Mouse (Mus musculus) intestine, embryonic 16.5 days (tissue): Measurements from ENCODE around the gene Dnajc13. TPM values are rescaled to one million over a fixed set of nuclear protein-coding genes. Genes with fewer than 3 reads are reported as not detected.

Experiments
- ATAC-seq: fragments of 200-750 bp; cut with Nextera tagmentation; 2 replicates; pipeline ENCODE4 v1.8.0; 2017; ENCODE audit warnings: moderate TSS enrichment, moderate library complexity
- H3K27ac ChIP-seq: fragments of 300-500 bp; sonication (generic); 2 replicates; pipeline ENCODE4 v1.5.1; 2014; ENCODE audit warnings: mild to moderate bottlenecking, low read length
- H3K27me3 ChIP-seq: fragments of 300-500 bp; sonication (generic); replicated peaks from 2 replicates; pipeline ENCODE4 v1.6.1; 2014; ENCODE audit warnings: low read length, control low read depth, mixed read lengths; ENCODE audit not compliant: control insufficient read depth, insufficient read depth
- H3K36me3 ChIP-seq: fragments of 300-500 bp; sonication (generic); 2 replicates; pipeline ENCODE4 v1.6.1; 2014; ENCODE audit warnings: low read length, control low read depth; ENCODE audit not compliant: control insufficient read depth, insufficient read depth
- H3K4me1 ChIP-seq: fragments of 300-500 bp; sonication (generic); 2 replicates; pipeline ENCODE4 v1.6.1; 2014; ENCODE audit warnings: low read length, control low read depth, mixed read lengths; ENCODE audit not compliant: control insufficient read depth, insufficient read depth
- H3K4me2 ChIP-seq: fragments of 300-500 bp; sonication (generic); 2 replicates; pipeline ENCODE4 v1.6.1; 2014; ENCODE audit warnings: low read depth, low read length, control low read depth
- H3K4me3 ChIP-seq: fragments of 300-500 bp; sonication (generic); 2 replicates; pipeline ENCODE4 v1.5.1; 2014; ENCODE audit warnings: mild to moderate bottlenecking, low read length
- H3K9ac ChIP-seq: fragments of 300-500 bp; sonication (generic); 2 replicates; pipeline ENCODE4 v1.6.1; 2014; ENCODE audit warnings: low read depth, low read length
- H3K9me3 ChIP-seq: fragments of 300-500 bp; sonication (generic); 2 replicates; pipeline ENCODE4 v1.6.1; 2016; ENCODE audit warnings: low read length, control low read depth; ENCODE audit not compliant: control insufficient read depth
- WGBS: fragments of 180-500 bp; shearing (Covaris S2); extraction: QIAGEN DNeasy Blood & Tissue Kit; methylation state at CpG from one replicate; pipeline ENCODE4 v1.1.7; 2014; 5-methylcytosine and 5-hydroxymethylcytosine counted together
- polyA plus RNA-seq: library from polyadenylated mRNA; unstranded; fragments of >200 nt; fragmentation: Nextera tagmentation; extraction: Ambion mirVana; gene quantifications from 2 replicates; pipeline ENCODE4 v1.2.1, GENCODE M21; 2015

Dnajc13 gene
- polyA plus RNA-seq, 1 experiment from 2014 or later = 21.5 TPM

GRCm38 (mm10) chr9:104193900-104194299 lies 68.8 kb downstream of the Dnajc13 start:
- H3K4me2 ChIP-seq = no peak overlapping the region
- no peaks in the 10 kb centered on the region for H3K27me3 ChIP-seq
- no peaks in the 10 kb centered on the region for H3K9me3 ChIP-seq
- H3K9ac ChIP-seq = no peak overlapping the region
- no peak overlapping the region for H3K27ac ChIP-seq
- peaks cover under 1% of the 10 kb centered on the region; the same call in 1 of the 2 replicates for H3K36me3 ChIP-seq
- 89% methylated on average over 2 of the region's 2 CpGs for WGBS
- no peak for ATAC-seq
- no peak overlapping the region for H3K4me3 ChIP-seq
- no peaks in the 10 kb centered on the region for H3K4me1 ChIP-seq

DNA sequence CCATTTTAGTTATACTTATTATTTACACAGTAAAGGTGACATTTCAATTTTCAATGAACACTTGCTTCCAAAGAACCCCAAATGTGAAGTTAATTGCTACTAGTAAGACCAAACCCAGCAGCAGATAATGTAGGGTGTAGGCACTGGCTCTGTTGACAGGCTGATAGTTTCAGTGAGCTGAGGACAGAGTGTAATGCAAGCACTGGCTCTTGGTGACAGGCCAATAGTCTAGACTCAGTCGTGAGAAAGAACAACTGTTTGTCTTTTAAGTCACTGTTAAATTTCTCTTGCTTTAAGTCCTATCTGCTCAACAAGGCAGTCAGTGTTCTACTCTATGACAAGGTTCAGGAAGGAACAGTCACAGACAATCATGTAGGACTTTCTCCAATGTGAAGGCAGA lies 69.4 kb downstream of the Dnajc13 start:
- ATAC-seq = no peak
- 85% methylated on average over 1 of the region's 1 CpGs for WGBS
- H3K4me1 ChIP-seq = no peaks in the 10 kb centered on the region
- no peaks in the 10 kb centered on the region for H3K27me3 ChIP-seq
- no peaks in the 10 kb centered on the region for H3K36me3 ChIP-seq
- no peak overlapping the region for H3K4me3 ChIP-seq
- H3K27ac ChIP-seq = no peak overlapping the region
- no peak overlapping the region for H3K9ac ChIP-seq
- H3K9me3 ChIP-seq = no peaks in the 10 kb centered on the region
- no peak overlapping the region for H3K4me2 ChIP-seq

GRCm38 (mm10) chr9:104192513-104192912 lies 70.2 kb downstream of the Dnajc13 start:
- Histone ChIP-seq H3K27ac (no peak overlapping the region), H3K4me2 (no peak overlapping the region), H3K27me3 (no peaks in the 10 kb centered on the region), H3K9ac (no peak overlapping the region), H3K9me3 (no peaks in the 10 kb centered on the region), H3K4me3 (no peak overlapping the region), H3K36me3 (no peaks in the 10 kb centered on the region), H3K4me1 (no peaks in the 10 kb centered on the region)
- WGBS = 85% methylated on average over 6 of the region's 6 CpGs
- ATAC-seq = no peak

GRCm38 (mm10) chr9:104189657-104190056 lies 73.1 kb downstream of the Dnajc13 start:
- H3K27me3 ChIP-seq = no peaks in the 10 kb centered on the region
- H3K27ac ChIP-seq = no peak overlapping the region
- H3K4me3 ChIP-seq = no peak overlapping the region
- no peak overlapping the region for H3K9ac ChIP-seq
- no peaks in the 10 kb centered on the region for H3K4me1 ChIP-seq
- no peaks in the 10 kb centered on the region for H3K9me3 ChIP-seq
- ATAC-seq = no peak
- no peak overlapping the region for H3K4me2 ChIP-seq
- H3K36me3 ChIP-seq = peaks cover 3% of the 10 kb centered on the region
- 97% methylated on average over 5 of the region's 5 CpGs for WGBS

GRCm38 (mm10) chr9:104188704-104189103 lies 74.0 kb downstream of the Dnajc13 start:
- H3K9ac ChIP-seq = no peak overlapping the region
- no peaks in the 10 kb centered on the region for H3K4me1 ChIP-seq
- peaks cover 3% of the 10 kb centered on the region for H3K36me3 ChIP-seq
- H3K27me3 ChIP-seq = no peaks in the 10 kb centered on the region
- no peak for ATAC-seq
- no peak overlapping the region for H3K4me2 ChIP-seq
- WGBS = 91% methylated on average over 1 of the region's 1 CpGs
- H3K27ac ChIP-seq = no peak overlapping the region
- H3K4me3 ChIP-seq = no peak overlapping the region
- no peaks in the 10 kb centered on the region for H3K9me3 ChIP-seq

GRCm38 (mm10) chr9:104187028-104187427 lies 75.7 kb downstream of the Dnajc13 start:
- Histone ChIP-seq H3K36me3 (peaks cover 3% of the 10 kb centered on the region), H3K9me3 (no peaks in the 10 kb centered on the region), H3K4me1 (no peaks in the 10 kb centered on the region), H3K27ac (no peak overlapping the region), H3K9ac (no peak overlapping the region), H3K27me3 (no peaks in the 10 kb centered on the region), H3K4me2 (no peak overlapping the region), H3K4me3 (no peak overlapping the region)
- 92% methylated on average over 5 of the region's 5 CpGs for WGBS
- ATAC-seq = no peak

DNA sequence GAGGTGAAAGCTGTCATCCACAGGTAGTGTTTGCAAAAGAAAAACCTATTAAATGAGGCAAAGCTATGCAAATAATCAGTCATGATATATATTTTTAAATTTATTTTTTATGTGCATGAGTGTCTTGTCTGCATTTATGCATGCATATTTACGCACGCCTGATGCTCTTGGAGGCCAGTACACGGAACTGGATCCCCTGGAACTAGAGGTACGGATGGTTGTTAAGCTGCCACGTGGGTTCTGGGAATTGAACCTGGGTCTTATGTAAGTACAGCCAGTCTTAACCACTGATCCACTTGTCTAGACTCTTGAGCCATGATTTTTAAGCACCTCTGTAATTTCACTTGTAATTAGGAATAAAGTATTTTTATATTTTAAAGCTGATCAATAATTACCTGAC lies 79.5 kb downstream of the Dnajc13 start:
- Histone ChIP-seq H3K4me3 (no peak overlapping the region), H3K4me1 (no peaks in the 10 kb centered on the region), H3K27me3 (no peaks in the 10 kb centered on the region), H3K9me3 (no peaks in the 10 kb centered on the region), H3K36me3 (peaks cover 21% of the 10 kb centered on the region), H3K27ac (no peak overlapping the region), H3K4me2 (no peak overlapping the region), H3K9ac (no peak overlapping the region)
- no peak for ATAC-seq
- 91% methylated on average over 5 of the region's 5 CpGs for WGBS

DNA sequence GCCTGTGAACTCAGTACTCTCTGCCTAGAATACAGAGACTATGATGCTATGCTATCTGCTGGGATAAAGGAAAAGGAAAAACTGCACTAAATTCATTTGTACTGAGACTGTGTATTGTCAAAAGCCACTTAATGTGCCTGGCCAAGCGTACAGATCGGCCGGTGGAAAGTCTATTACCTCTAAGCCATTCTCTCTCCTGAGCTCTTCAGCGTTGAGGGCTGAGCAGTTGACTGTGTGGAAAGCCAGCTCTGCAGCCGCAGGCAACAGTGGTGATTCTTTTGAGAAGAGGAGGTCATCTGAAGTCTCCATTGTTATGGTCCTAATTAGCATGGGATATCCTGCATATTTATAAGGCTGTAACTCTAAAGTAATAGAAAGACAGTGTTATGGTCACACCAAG lies 80.4 kb downstream of the Dnajc13 start:
- Histone ChIP-seq H3K9ac (no peak overlapping the region), H3K27ac (no peak overlapping the region), H3K9me3 (no peaks in the 10 kb centered on the region), H3K36me3 (peaks cover 21% of the 10 kb centered on the region), H3K4me1 (no peaks in the 10 kb centered on the region), H3K4me3 (no peak overlapping the region), H3K27me3 (no peaks in the 10 kb centered on the region), H3K4me2 (no peak overlapping the region)
- WGBS = 82% methylated on average over 5 of the region's 5 CpGs
- no peak for ATAC-seq

- Histone ChIP-seq H3K4me3 (no peak overlapping the region), H3K36me3 (peaks cover 18% of the 10 kb centered on the region), H3K27ac (no peak overlapping the region), H3K4me2 (no peak overlapping the region), H3K27me3 (no peaks in the 10 kb centered on the region), H3K9ac (no peak overlapping the region), H3K4me1 (no peaks in the 10 kb centered on the region), H3K9me3 (no peaks in the 10 kb centered on the region)
- no peak for ATAC-seq
- WGBS = 91% methylated on average over 4 of the region's 4 CpGs
Measured at GRCm38 (mm10) chr9:104181626-104182025, 81.1 kb downstream of the Dnajc13 start.

DNA sequence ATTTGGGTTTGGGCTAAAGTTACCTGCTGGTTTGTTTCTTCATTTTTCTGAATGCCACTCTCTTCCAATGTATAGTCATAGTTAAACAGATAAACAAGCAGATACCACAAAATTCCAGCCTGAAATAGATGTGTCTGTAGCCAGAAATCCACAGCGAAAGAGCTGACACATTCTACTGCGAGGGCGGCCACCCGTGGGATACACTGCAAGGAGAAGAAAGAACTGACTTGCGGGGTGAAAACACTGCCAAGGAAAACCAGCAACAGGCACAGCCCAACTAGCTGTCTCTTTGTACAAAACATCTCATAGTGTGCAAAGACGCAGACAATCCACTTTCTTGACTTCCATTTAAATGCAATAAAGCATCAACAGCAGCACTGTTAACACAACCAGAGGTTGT lies 82.7 kb downstream of the Dnajc13 start:
- H3K27me3 ChIP-seq = no peaks in the 10 kb centered on the region
- H3K36me3 ChIP-seq = peaks cover 18% of the 10 kb centered on the region
- H3K9me3 ChIP-seq = no peaks in the 10 kb centered on the region
- 97% methylated on average over 6 of the region's 6 CpGs for WGBS
- H3K4me3 ChIP-seq = no peak overlapping the region
- H3K27ac ChIP-seq = no peak overlapping the region
- no peaks in the 10 kb centered on the region for H3K4me1 ChIP-seq
- H3K9ac ChIP-seq = no peak overlapping the region
- no peak overlapping the region for H3K4me2 ChIP-seq
- no peak for ATAC-seq
